Mouse (Mus musculus): Measurements from ENCODE around the gene Cldn6.

DNA sequence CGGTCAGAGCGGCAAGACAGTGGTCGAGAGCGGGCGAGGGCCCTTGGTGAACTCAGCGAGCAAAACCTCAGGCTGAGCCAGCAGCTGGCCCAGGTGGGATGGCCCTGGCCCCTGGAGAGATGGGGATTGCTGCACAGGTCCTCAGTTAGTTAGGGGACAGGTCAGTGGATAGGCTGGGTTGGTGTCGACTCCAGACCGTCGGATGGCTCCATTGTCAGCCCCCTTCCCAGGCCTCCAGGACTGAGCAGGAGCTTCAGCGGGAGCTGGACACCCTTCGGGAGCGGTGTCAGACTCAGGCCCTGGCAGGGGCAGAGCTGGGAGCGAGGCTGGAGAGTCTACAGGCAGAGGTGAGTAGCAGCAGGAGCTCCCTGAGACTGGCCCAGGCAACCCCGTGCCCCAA, 13.5 kb upstream of the Cldn6 start:
- TF ChIP-seq CTCF (IDR thresholded peaks at IDR 0.05; ENCODE audit: low read depth, low read length): no peak
- no peak for TF ChIP-seq POLR2A (IDR thresholded peaks at IDR 0.05; ENCODE audit: borderline replicate concordance, low read depth, low read length)

All from bone marrow macrophage, adult 2 months (primary cell).